Mouse (Mus musculus) olfactory bulb, adult 2 months (tissue): Measurements from ENCODE around the gene Bmt2.

Experiments
- CTCF ChIP-seq: fragments of 200-500 bp; IDR thresholded peaks from 2 replicates; pipeline ENCODE4 v1.5.1; 2012; ENCODE audit warnings: low read depth, mild to moderate bottlenecking, low read length, moderate library complexity; ENCODE audit not compliant: insufficient read depth
- POLR2A ChIP-seq: fragments of 200-500 bp; IDR thresholded peaks from 2 replicates; pipeline ENCODE4 v1.6.1; 2012; ENCODE audit warnings: mild to moderate bottlenecking, low read depth, low read length, moderate library complexity; ENCODE audit not compliant: insufficient read depth

DNA sequence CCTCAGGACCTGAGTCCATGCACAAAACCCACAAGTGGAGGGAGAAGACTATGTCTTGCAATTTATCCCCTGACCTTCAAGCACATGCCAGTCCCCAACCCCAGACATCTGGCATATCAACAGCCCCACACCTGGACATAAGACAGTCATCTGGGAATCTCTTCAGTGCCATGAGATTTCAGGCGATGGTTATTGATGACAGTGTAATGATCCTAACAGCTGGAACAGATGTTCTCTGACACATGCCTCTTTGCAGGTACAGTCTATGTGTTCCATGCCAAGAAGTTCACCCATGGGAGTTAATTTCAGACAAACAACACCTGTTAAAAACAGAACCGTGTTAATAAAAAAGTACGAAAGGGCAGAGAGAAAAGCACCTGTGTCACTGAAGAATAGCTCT lies 64.1 kb downstream of the Bmt2 start:
- TF ChIP-seq CTCF: no peak
- TF ChIP-seq POLR2A: no peak
